Mouse (Mus musculus): Measurements from ENCODE around the gene Rps8. TPM values are rescaled to one million over a fixed set of nuclear protein-coding genes. Genes with fewer than 3 reads are reported as not detected.
A peak's percentile ranks its signal among the peaks of the same experiment; 100 is the strongest.

Rps8 gene
- polyA plus RNA-seq, 1 experiment: 3,482 TPM

DNA sequence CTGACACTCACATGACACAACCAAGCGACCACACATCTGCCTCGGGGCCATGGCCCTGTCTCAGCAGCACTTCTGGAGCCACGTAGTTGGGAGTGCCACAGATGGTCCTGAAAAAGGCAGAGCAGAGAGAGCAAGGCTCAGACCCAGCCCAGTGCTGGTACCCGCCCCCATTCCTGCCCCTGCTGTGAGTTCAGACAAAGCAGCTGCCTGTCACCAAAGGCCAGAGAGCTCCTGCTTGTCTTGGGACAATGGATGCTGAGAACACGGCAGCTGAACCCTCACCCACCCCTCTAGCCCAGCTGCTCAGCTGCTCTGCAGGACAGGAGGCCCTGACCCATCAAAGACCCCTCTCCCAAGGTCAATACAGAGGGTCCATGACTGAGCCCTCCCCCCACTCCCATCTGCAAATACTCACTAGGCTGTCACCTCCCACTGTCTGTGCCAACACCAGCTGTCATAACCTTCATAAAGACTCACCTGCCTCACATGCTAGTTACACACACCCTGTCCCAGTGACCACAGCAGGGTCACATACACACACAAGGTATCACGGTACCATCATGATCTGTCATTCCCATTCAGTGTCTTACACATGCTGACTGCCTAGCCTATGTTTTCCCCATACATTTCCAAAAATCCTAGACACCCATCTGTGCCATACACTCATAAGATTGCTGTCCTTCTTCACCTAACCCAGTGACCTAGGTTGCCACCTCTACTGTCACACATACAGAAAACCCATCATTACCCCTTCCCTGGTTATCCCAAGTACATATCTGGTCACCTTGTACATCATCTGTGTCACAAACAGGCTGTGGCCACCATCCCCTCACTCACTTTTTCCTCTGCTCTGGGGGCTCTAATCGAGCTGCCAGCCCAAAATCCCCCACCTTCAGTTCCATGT is 23.9 kb downstream of the Rps8 start:
- Histone ChIP-seq H3ac (ENCODE audit: control insufficient read depth, insufficient read length, low read depth) (peak overlapping the region; percentile 97), H3K27me3 (ENCODE audit: control insufficient read depth, insufficient read depth, insufficient read length) (no peaks in the 10 kb centered on the region), H3K36me3 (ENCODE audit: control insufficient read depth, insufficient read depth) (peaks cover 37% of the 10 kb centered on the region), H3K79me3 (ENCODE audit: low read depth) (peaks cover 13% of the 10 kb centered on the region), H3K4me3 (ENCODE audit: insufficient read depth, poor library complexity, severe bottlenecking) (peak overlapping the region; percentile 75), H3K79me2 (ENCODE audit: control insufficient read depth, insufficient read depth) (peaks cover 25% of the 10 kb centered on the region)
- peak; percentile 30 for TF ChIP-seq MYOD1 (IDR thresholded peaks at IDR 0.05; ENCODE audit: control insufficient read depth, insufficient read length, low read depth)
- TF ChIP-seq MAX (IDR thresholded peaks at IDR 0.05): no peak
- TF ChIP-seq CTCF (IDR thresholded peaks at IDR 0.05; ENCODE audit: control insufficient read depth, insufficient read depth, insufficient read length): no peak
- no peak for TF ChIP-seq CEBPB (IDR thresholded peaks at IDR 0.05; ENCODE audit: low read depth)
- no peak for TF ChIP-seq MYOG (IDR thresholded peaks at IDR 0.05; ENCODE audit: control insufficient read depth, extremely low read depth, insufficient read length)

DNA sequence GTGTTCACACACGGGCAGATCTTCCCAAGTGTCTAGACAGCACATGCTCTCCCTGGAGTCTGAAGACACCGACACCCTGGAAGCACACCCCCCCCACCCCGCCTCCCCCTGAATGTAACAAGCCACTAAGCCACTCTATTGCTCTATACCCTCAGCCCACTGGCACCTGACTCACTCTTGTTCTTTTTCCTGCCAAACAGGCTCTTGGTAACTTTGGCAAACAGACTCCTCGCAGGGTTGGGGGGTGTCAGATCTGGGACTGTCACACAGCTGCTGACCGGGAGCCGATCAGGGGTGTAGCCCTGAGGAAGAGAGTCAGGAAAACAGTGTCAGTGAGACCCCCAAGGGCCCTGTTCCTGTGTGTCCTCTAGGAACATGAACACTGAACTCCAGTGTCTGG is 24.8 kb downstream of the Rps8 start:
- Histone ChIP-seq H3K27me3 (ENCODE audit: control insufficient read depth, insufficient read depth, insufficient read length) (no peaks in the 10 kb centered on the region), H3ac (ENCODE audit: control insufficient read depth, insufficient read length, low read depth) (no peak overlapping the region), H3K79me3 (ENCODE audit: low read depth) (peaks cover 13% of the 10 kb centered on the region), H3K79me2 (ENCODE audit: control insufficient read depth, insufficient read depth) (peaks cover 25% of the 10 kb centered on the region), H3K4me3 (ENCODE audit: insufficient read depth, poor library complexity, severe bottlenecking) (no peak overlapping the region), H3K36me3 (ENCODE audit: control insufficient read depth, insufficient read depth) (peaks cover 39% of the 10 kb centered on the region)
- no peak for TF ChIP-seq MYOD1 (IDR thresholded peaks at IDR 0.05; ENCODE audit: control insufficient read depth, insufficient read length, low read depth)
- TF ChIP-seq CTCF (IDR thresholded peaks at IDR 0.05; ENCODE audit: control insufficient read depth, insufficient read depth, insufficient read length): no peak
- no peak for TF ChIP-seq USF1 (IDR thresholded peaks at IDR 0.05; ENCODE audit: low read depth)
- no peak for TF ChIP-seq MAX (IDR thresholded peaks at IDR 0.05)
- TF ChIP-seq CEBPB (IDR thresholded peaks at IDR 0.05; ENCODE audit: low read depth): no peak
- TF ChIP-seq FOSL1 (IDR thresholded peaks at IDR 0.05; ENCODE audit: insufficient read depth, low read length, poor library complexity, severe bottlenecking): no peak
- no peak for TF ChIP-seq MYOG (IDR thresholded peaks at IDR 0.05; ENCODE audit: control insufficient read depth, extremely low read depth, insufficient read length)

DNA sequence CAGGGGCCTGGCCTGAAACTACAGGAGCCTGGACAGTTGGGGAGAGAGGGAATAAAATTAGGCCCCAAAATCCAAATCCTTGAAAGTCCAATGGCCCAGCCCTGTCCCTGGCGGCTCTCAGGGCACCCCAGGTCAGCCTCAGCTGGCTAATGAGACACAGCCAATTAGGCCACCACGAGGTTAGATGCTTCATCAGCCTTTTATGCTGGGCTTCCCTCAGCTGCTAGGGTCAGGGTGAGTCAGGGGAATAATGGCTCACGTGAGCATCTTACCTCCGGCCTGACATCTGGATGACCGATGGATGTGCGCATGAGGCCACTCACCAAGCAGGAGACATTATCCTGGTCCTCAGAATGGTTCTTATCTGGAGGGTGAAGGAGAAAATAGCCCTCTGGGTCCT is 25.3 kb downstream of the Rps8 start:
- Histone ChIP-seq H3K79me3 (ENCODE audit: low read depth) (peaks cover 13% of the 10 kb centered on the region), H3K79me2 (ENCODE audit: control insufficient read depth, insufficient read depth) (peaks cover 25% of the 10 kb centered on the region), H3K27me3 (ENCODE audit: control insufficient read depth, insufficient read depth, insufficient read length) (no peaks in the 10 kb centered on the region), H3ac (ENCODE audit: control insufficient read depth, insufficient read length, low read depth) (no peak overlapping the region), H3K4me3 (ENCODE audit: insufficient read depth, poor library complexity, severe bottlenecking) (no peak overlapping the region), H3K36me3 (ENCODE audit: control insufficient read depth, insufficient read depth) (peaks cover 39% of the 10 kb centered on the region)
- TF ChIP-seq CTCF (IDR thresholded peaks at IDR 0.05; ENCODE audit: control insufficient read depth, insufficient read depth, insufficient read length): no peak
- peak; percentile 33 for TF ChIP-seq MYOD1 (IDR thresholded peaks at IDR 0.05; ENCODE audit: control insufficient read depth, insufficient read length, low read depth)
- peak; percentile 31 for TF ChIP-seq USF1 (IDR thresholded peaks at IDR 0.05; ENCODE audit: low read depth)
- no peak for TF ChIP-seq CEBPB (IDR thresholded peaks at IDR 0.05; ENCODE audit: low read depth)

DNA sequence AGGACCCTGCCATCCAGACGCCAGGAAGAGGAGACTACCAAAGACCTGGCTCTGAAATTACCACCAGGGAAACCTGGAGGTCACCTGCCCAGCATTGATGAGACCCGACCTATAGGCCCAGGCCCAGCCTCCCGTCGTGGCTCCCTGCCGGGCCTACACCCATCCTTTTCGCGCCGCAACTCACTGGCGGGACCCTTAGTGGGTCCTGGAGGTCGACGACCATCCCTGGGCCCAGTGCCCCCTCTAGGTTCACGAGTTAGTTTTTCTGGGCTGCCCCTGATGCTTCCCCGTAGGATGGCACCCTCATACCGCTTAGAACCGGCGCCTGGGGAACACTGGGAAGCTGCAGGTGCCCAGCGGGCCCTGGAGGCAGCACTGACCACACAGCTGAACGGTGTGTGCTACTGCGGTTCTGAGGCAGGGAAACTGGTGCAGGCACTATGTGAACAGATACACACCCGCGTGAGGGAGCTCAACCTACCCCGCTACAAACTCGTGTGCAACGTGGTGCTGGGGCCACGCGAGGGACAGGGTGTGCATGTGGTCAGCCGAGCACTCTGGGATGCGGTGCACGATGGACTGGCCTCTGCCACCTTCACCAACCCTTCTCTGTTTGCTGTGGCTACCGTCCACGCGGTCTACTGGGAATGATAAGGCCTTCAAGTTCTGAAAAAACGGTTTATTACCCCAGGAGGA is 27.9 kb downstream of the Rps8 start:
- Histone ChIP-seq H3K79me3 (ENCODE audit: low read depth) (peaks cover 12% of the 10 kb centered on the region), H3ac (ENCODE audit: control insufficient read depth, insufficient read length, low read depth) (no peak overlapping the region), H3K4me3 (ENCODE audit: insufficient read depth, poor library complexity, severe bottlenecking) (no peak overlapping the region), H3K79me2 (ENCODE audit: control insufficient read depth, insufficient read depth) (peaks cover 35% of the 10 kb centered on the region), H3K27me3 (ENCODE audit: control insufficient read depth, insufficient read depth, insufficient read length) (no peaks in the 10 kb centered on the region), H3K36me3 (ENCODE audit: control insufficient read depth, insufficient read depth) (peaks cover 43% of the 10 kb centered on the region)
- TF ChIP-seq MYOG (IDR thresholded peaks at IDR 0.05; ENCODE audit: control insufficient read depth, extremely low read depth, insufficient read length) (no peak), CEBPB (IDR thresholded peaks at IDR 0.05; ENCODE audit: low read depth) (no peak), FOSL1 (IDR thresholded peaks at IDR 0.05; ENCODE audit: insufficient read depth, low read length, poor library complexity, severe bottlenecking) (no peak), MYOD1 (IDR thresholded peaks at IDR 0.05; ENCODE audit: control insufficient read depth, insufficient read length, low read depth) (no peak), USF1 (IDR thresholded peaks at IDR 0.05; ENCODE audit: low read depth) (no peak), CTCF (IDR thresholded peaks at IDR 0.05; ENCODE audit: control insufficient read depth, insufficient read depth, insufficient read length) (no peak), MAX (IDR thresholded peaks at IDR 0.05) (no peak)

GRCm38 (mm10) chr4:117126675-117127290 is 29.3 kb downstream of the Rps8 start, which contains the start of gene Tctex1d4:
Tctex1d4 (plus strand) TSS chr4:117126794.
- TF ChIP-seq CEBPB (IDR thresholded peaks at IDR 0.05; ENCODE audit: low read depth) (no peak), CTCF (IDR thresholded peaks at IDR 0.05; ENCODE audit: control insufficient read depth, insufficient read depth, insufficient read length) (no peak), MYOD1 (IDR thresholded peaks at IDR 0.05; ENCODE audit: control insufficient read depth, insufficient read length, low read depth) (no peak), MYOG (IDR thresholded peaks at IDR 0.05; ENCODE audit: control insufficient read depth, extremely low read depth, insufficient read length) (no peak), MAX (IDR thresholded peaks at IDR 0.05) (no peak), USF1 (IDR thresholded peaks at IDR 0.05; ENCODE audit: low read depth) (no peak), FOSL1 (IDR thresholded peaks at IDR 0.05; ENCODE audit: insufficient read depth, low read length, poor library complexity, severe bottlenecking) (no peak)
- no peak within 1 kb of the TSS for H3K4me3 ChIP-seq (ENCODE audit: insufficient read depth, poor library complexity, severe bottlenecking)
- peaks cover 5% of the 10 kb centered on the region for H3K79me3 ChIP-seq (ENCODE audit: low read depth)
- H3K79me2 ChIP-seq (ENCODE audit: control insufficient read depth, insufficient read depth): peaks cover 24% of the 10 kb centered on the region
- H3K36me3 ChIP-seq (ENCODE audit: control insufficient read depth, insufficient read depth): peaks cover 44% of the 10 kb centered on the region
- H3ac ChIP-seq (ENCODE audit: control insufficient read depth, insufficient read length, low read depth): peak within 1 kb of the TSS; percentile 49
- no peaks in the 10 kb centered on the region for H3K27me3 ChIP-seq (ENCODE audit: control insufficient read depth, insufficient read depth, insufficient read length)

Measured in C2C12 (cell line).